In genomic region chr5:122026284-122026683, GRCm38 (mm10) we compare ENCODE assay signal across 13 mouse cellular contexts.
"Had no signal": no experiment of that assay in that cellular context is flagged by ENCODE, and none has a peak within 500 bp of the region (broad histone marks: within the 10 kb centered on the region; RNA-seq: fewer than 3 reads in every experiment).

No protein-coding gene starts in this region.

- H3K9me3 ChIP-seq: intestine, embryonic 15.5 days; midbrain, embryonic 15.5 days; stomach, embryonic 15.5 days had no signal

- H3K27me3 ChIP-seq: intestine, embryonic 15.5 days; limb, embryonic 12.5 days; midbrain, embryonic 15.5 days; neural tube, embryonic 13.5 days; stomach, embryonic 15.5 days had no signal

- ATAC-seq: intestine, embryonic 15.5 days; midbrain, embryonic 15.5 days had no signal

- H3K4me2 ChIP-seq: intestine, embryonic 15.5 days; limb, embryonic 12.5 days; midbrain, embryonic 15.5 days; neural tube, embryonic 13.5 days; stomach, embryonic 15.5 days had no signal

- H3K27ac ChIP-seq: intestine, embryonic 15.5 days; layer of hippocampus, adult 2 months; limb, embryonic 12.5 days; midbrain, embryonic 10.5 days; midbrain, embryonic 15.5 days; neural tube, embryonic 13.5 days; stomach, embryonic 15.5 days had no signal

- H3K36me3 ChIP-seq: intestine, embryonic 15.5 days; limb, embryonic 12.5 days; midbrain, embryonic 15.5 days; stomach, embryonic 15.5 days had no signal

- H3K4me3 ChIP-seq: intestine, embryonic 15.5 days; layer of hippocampus, adult 2 months; limb, embryonic 12.5 days; midbrain, embryonic 10.5 days; midbrain, embryonic 15.5 days; neural tube, embryonic 13.5 days; stomach, embryonic 15.5 days had no signal

- DNase-seq: kidney, adult 18-20 months; kidney, postnatal 10 days; kidney, postnatal 4 days; right cerebral cortex, postnatal 14 days; thymus, adult 2 months; thymus, postnatal 25 days had no signal

- H3K4me1 ChIP-seq: intestine, embryonic 15.5 days; limb, embryonic 12.5 days; midbrain, embryonic 15.5 days; stomach, embryonic 15.5 days had no signal

- H3K9ac ChIP-seq: intestine, embryonic 15.5 days; limb, embryonic 12.5 days; midbrain, embryonic 15.5 days; neural tube, embryonic 13.5 days; stomach, embryonic 15.5 days had no signal
